Mouse (Mus musculus): ENCODE results near the gene Asic2. TPM values are rescaled to one million over a fixed set of nuclear protein-coding genes. Genes with fewer than 3 reads are reported as not detected.

Gene Asic2
- polyA plus RNA-seq, 1 experiment from 2014 or later: 1.7 TPM

- Histone ChIP-seq H3K36me3 (no peaks in the 10 kb centered on the region), H3K27me3 (ENCODE audit: low read depth, poor library complexity, severe bottlenecking) (no peaks in the 10 kb centered on the region), H3K9me3 (replicated peaks) (no peaks in the 10 kb centered on the region), H3K4me1 (peaks cover 34% of the 10 kb centered on the region), H3K4me3 (no peak overlapping the region), H3K27ac (replicated peaks) (no peak overlapping the region; the same call in 1 of the 2 replicates)
- DNase-seq (ENCODE audit: low spot score): no peak
- 70% methylated on average over 10 of the region's 10 CpGs for WGBS
These were observed 102.4 kb downstream of the Asic2 start for GRCm38 (mm10) chr11:81865661-81866382.

- Histone ChIP-seq H3K27me3 (ENCODE audit: low read depth, poor library complexity, severe bottlenecking) (no peaks in the 10 kb centered on the region), H3K36me3 (no peaks in the 10 kb centered on the region), H3K27ac (replicated peaks) (peak within 1 kb of the TSS; percentile 61), H3K4me1 (peaks cover 34% of the 10 kb centered on the region), H3K9me3 (replicated peaks) (no peaks in the 10 kb centered on the region), H3K4me3 (no peak within 1 kb of the TSS)
- peak; percentile 45 for DNase-seq (ENCODE audit: low spot score)
- WGBS: 32% methylated on average over 4 of the region's 4 CpGs
These were observed 107.8 kb downstream of the Asic2 start, which contains the start of gene 5530401A14Rik for GRCm38 (mm10) chr11:81860250-81860972. Gene 5530401A14Rik (plus strand): TSS chr11:81860673.

DNA sequence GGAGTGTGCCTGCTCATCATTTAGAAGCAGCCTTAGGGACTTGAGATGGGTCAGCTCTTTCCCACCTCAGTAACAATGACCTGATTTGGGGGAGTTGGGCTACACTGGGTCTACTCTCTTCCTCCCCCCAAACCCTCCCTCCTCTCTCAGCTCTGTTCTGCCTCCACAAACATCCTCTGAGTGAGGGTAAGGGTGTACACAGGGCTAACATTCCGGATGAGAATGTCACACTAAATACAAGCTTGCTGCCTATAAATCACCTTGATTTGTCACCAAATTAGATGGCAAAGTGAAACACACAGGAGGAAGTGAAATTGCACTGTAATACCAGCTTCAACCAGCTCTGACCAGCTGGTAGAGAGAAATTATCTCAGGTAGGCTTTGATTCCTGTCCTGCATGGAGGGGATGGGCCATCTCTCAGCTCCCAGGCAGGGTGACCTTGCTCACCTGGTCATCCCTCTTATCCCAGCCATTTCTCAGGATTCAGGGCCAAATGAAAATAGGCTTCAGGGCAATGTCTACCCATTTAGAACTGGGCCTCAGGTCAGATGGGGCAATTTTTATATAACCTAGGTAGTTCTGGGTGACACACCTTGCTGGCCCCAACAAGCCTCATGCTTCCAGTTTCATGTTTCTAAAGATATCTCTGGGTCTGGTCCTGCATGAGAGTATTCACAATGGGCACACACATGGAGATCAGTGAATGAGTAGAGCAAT lies 120.3 kb downstream of the Asic2 start:
- Histone ChIP-seq H3K4me3 (no peak overlapping the region), H3K9me3 (replicated peaks) (no peaks in the 10 kb centered on the region), H3K27ac (replicated peaks) (no peak overlapping the region), H3K4me1 (peaks cover 21% of the 10 kb centered on the region), H3K27me3 (ENCODE audit: low read depth, poor library complexity, severe bottlenecking) (no peaks in the 10 kb centered on the region), H3K36me3 (no peaks in the 10 kb centered on the region)
- 89% methylated on average over 1 of the region's 1 CpGs for WGBS
- DNase-seq (ENCODE audit: low spot score): no peak

GRCm38 (mm10) chr11:81845686-81846036 lies 122.6 kb downstream of the Asic2 start:
- Histone ChIP-seq H3K27ac (replicated peaks) (no peak overlapping the region), H3K27me3 (ENCODE audit: low read depth, poor library complexity, severe bottlenecking) (no peaks in the 10 kb centered on the region), H3K36me3 (no peaks in the 10 kb centered on the region), H3K4me3 (no peak overlapping the region), H3K9me3 (replicated peaks) (no peaks in the 10 kb centered on the region), H3K4me1 (peaks cover 15% of the 10 kb centered on the region)
- DNase-seq (ENCODE audit: low spot score): no peak
- WGBS: 81% methylated on average over 3 of the region's 3 CpGs

GRCm38 (mm10) chr11:81845010-81845685 lies 123.1 kb downstream of the Asic2 start:
- 79% methylated on average over 5 of the region's 5 CpGs for WGBS
- H3K4me1 ChIP-seq: peaks cover 10% of the 10 kb centered on the region; the same call in 1 of the 2 replicates

GRCm38 (mm10) chr11:81841001-81841400 lies 127.3 kb downstream of the Asic2 start:
- DNase-seq (ENCODE audit: low spot score): no peak
- H3K4me1 ChIP-seq: peaks cover 6% of the 10 kb centered on the region; the same call in 1 of the 2 replicates
- H3K27ac ChIP-seq (replicated peaks): no peak overlapping the region
- no peaks in the 10 kb centered on the region for H3K27me3 ChIP-seq (ENCODE audit: low read depth, poor library complexity, severe bottlenecking)
- H3K9me3 ChIP-seq (replicated peaks): no peaks in the 10 kb centered on the region
- H3K36me3 ChIP-seq: no peaks in the 10 kb centered on the region
- WGBS: 67% methylated on average over 2 of the region's 2 CpGs
- no peak overlapping the region for H3K4me3 ChIP-seq

More at GRCm38 (mm10) chr11:81845010-81845685, 123.1 kb downstream of the Asic2 start:
- no peak for DNase-seq (ENCODE audit: low spot score)
- Histone ChIP-seq H3K9me3 (replicated peaks) (no peaks in the 10 kb centered on the region), H3K4me3 (no peak overlapping the region), H3K36me3 (no peaks in the 10 kb centered on the region), H3K27me3 (ENCODE audit: low read depth, poor library complexity, severe bottlenecking) (no peaks in the 10 kb centered on the region), H3K27ac (replicated peaks) (no peak overlapping the region)

DNA sequence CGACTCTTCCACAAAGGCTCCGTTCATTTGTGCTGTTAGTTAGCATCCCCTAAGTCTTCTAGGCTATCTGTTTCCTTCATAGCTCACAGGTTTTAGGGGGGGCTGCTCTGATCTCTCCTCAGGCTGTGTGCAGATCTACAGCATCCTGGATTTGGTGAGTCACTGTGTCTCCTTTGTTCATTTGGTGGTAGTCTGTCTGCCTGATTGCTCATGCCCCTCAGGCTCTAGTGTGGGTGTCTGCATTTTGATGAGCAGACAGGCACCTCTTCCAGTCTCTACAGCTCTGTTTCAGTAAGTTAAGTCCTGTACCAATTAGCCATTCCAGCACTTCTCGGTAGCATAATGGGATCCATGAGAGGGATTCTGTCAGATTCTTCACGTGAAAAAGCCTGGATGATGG lies 129.8 kb downstream of the Asic2 start:
- Histone ChIP-seq H3K36me3 (no peaks in the 10 kb centered on the region), H3K9me3 (replicated peaks) (no peaks in the 10 kb centered on the region), H3K27ac (replicated peaks) (peak overlapping the region; percentile 33; the same call in 1 of the 2 replicates), H3K27me3 (ENCODE audit: low read depth, poor library complexity, severe bottlenecking) (no peaks in the 10 kb centered on the region), H3K4me1 (peaks cover 3% of the 10 kb centered on the region; the same call in 1 of the 2 replicates), H3K4me3 (no peak overlapping the region)
- DNase-seq (ENCODE audit: low spot score): no peak
- WGBS: 77% methylated on average over 4 of the region's 4 CpGs

DNA sequence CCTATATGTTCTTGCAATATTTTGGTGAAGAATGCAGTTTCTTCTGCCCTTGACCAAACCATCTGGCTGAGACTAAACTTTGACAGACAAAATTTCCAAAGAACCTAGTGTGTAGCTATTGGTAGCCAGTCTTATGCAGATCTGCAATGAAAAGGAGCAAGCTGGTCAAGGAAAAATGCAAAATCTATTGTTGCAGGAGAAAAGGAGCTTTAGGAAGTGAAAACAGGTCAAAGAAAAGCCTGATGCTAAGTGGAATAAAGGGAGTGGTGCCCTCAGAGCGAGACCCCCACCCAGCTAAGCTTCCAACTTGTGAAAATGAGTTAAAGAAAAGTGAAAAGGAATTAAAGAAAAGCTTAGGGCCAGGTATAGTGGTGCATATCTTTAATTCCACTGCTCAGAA lies 135.9 kb downstream of the Asic2 start:
- no peak for DNase-seq (ENCODE audit: low spot score)
- Histone ChIP-seq H3K27ac (replicated peaks) (no peak overlapping the region), H3K4me1 (peaks cover 5% of the 10 kb centered on the region; the same call in 1 of the 2 replicates), H3K4me3 (no peak overlapping the region), H3K27me3 (ENCODE audit: low read depth, poor library complexity, severe bottlenecking) (no peaks in the 10 kb centered on the region), H3K9me3 (replicated peaks) (no peaks in the 10 kb centered on the region), H3K36me3 (no peaks in the 10 kb centered on the region)
- 44% methylated on average over 1 of the region's 1 CpGs for WGBS

DNA sequence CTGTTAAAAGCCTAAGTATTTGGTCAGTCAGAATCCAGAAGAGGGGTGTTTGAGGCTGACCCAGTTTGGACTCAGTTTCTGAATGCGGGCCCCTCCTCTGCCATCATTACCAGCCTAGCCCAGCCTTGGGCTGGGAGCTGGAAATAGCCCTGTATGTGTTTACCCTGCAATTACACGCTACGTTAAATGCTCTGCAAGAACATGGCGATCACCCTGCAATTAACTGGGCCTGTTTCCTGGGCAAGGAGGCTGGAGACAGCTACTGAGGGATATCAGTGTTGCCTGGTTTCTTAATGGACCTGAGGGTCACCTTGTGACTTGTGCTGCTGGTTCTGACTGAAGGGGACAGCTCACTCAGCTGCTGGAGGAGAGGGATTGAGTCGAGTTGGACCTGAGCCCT lies 151.7 kb downstream of the Asic2 start:
- DNase-seq (ENCODE audit: low spot score): no peak
- 76% methylated on average over 5 of the region's 5 CpGs for WGBS

DNA sequence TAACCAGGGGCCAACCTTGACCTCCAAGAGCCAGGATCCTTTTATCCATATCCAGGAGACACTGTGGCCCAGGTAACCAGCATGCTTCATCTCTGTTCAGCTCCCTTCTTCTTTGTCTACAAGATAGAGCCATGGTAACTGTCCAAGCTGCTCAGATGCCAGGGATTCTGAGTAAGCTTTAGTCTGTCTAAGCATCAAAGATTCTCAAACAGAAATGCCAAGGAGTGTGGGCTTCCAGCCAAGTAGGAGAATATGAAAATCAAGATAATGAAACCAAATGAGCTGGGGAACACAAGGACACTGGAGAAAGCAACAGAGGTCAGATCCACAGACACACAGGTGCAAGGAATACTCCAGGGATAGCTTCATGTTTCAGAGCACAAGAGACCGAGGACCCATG lies 153.4 kb downstream of the Asic2 start:
- Histone ChIP-seq H3K9me3 (replicated peaks) (no peaks in the 10 kb centered on the region), H3K36me3 (no peaks in the 10 kb centered on the region), H3K27me3 (ENCODE audit: low read depth, poor library complexity, severe bottlenecking) (no peaks in the 10 kb centered on the region), H3K4me3 (no peak overlapping the region), H3K4me1 (no peaks in the 10 kb centered on the region), H3K27ac (replicated peaks) (no peak overlapping the region)
- 95% methylated on average over 1 of the region's 1 CpGs for WGBS
- DNase-seq (ENCODE audit: low spot score): no peak

More for the DNA sequence above, 151.7 kb downstream of the Asic2 start:
- Histone ChIP-seq H3K4me3 (no peak overlapping the region), H3K36me3 (no peaks in the 10 kb centered on the region), H3K27ac (replicated peaks) (no peak overlapping the region), H3K27me3 (ENCODE audit: low read depth, poor library complexity, severe bottlenecking) (no peaks in the 10 kb centered on the region), H3K4me1 (no peaks in the 10 kb centered on the region), H3K9me3 (replicated peaks) (no peaks in the 10 kb centered on the region)

GRCm38 (mm10) chr11:81806905-81807659 lies 161.2 kb downstream of the Asic2 start:
- DNase-seq (ENCODE audit: low spot score): no peak
- Histone ChIP-seq H3K27ac (replicated peaks) (no peak overlapping the region), H3K4me3 (no peak overlapping the region), H3K4me1 (no peaks in the 10 kb centered on the region), H3K9me3 (replicated peaks) (no peaks in the 10 kb centered on the region), H3K27me3 (ENCODE audit: low read depth, poor library complexity, severe bottlenecking) (no peaks in the 10 kb centered on the region), H3K36me3 (no peaks in the 10 kb centered on the region)
- WGBS: 84% methylated on average over 11 of the region's 11 CpGs

- 15% methylated on average over 2 of the region's 2 CpGs for WGBS
- Histone ChIP-seq H3K9me3 (replicated peaks) (no peaks in the 10 kb centered on the region), H3K27ac (replicated peaks) (no peak overlapping the region), H3K27me3 (ENCODE audit: low read depth, poor library complexity, severe bottlenecking) (no peaks in the 10 kb centered on the region), H3K36me3 (no peaks in the 10 kb centered on the region), H3K4me3 (no peak overlapping the region), H3K4me1 (no peaks in the 10 kb centered on the region)
- DNase-seq (ENCODE audit: low spot score): no peak
These were observed 164.7 kb downstream of the Asic2 start for GRCm38 (mm10) chr11:81803544-81803943.
